Mouse (Mus musculus): Measurements from ENCODE around the gene Dtnb. TPM values are rescaled to one million over a fixed set of nuclear protein-coding genes. Genes with fewer than 3 reads are reported as not detected.

Dtnb gene
- total RNA-seq, 2 experiments from 2014 or later: 38.2 to 41.8 TPM

DNA sequence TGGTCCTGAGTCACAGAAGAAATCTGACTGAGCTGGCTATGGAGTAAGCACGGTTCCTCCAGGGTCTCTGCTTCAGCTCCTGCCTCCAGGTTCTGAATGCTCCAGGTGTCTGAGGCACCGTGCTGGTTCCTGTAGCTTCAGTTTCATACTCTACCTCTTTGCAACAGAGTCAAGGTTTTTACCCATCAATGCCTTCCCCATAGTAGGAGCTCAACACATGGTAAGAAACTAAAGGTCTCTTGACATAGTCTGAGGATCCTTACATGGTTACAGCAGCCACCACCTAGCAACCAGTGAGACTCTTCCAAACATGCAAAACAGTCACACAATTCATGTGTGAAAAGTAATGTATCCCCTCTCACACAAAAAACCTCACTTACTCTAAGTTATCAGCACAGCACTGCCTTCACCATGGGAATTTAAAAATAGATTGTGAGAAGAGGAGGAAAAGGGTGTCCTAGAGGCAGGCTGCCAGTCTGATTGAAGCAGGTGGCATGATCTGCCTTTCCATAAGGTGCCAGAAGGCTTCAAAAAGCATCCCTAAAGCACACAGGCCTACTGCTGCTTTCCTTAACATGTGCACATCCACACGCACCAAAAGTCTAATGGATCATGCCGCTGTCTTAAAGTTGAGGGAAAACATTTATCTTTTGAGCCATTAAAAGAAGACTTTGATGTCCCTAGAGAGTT is 1.3 kb upstream of the Dtnb start:
- no peak for DNase-seq (ENCODE audit: low spot score in 2 of 2)

DNA sequence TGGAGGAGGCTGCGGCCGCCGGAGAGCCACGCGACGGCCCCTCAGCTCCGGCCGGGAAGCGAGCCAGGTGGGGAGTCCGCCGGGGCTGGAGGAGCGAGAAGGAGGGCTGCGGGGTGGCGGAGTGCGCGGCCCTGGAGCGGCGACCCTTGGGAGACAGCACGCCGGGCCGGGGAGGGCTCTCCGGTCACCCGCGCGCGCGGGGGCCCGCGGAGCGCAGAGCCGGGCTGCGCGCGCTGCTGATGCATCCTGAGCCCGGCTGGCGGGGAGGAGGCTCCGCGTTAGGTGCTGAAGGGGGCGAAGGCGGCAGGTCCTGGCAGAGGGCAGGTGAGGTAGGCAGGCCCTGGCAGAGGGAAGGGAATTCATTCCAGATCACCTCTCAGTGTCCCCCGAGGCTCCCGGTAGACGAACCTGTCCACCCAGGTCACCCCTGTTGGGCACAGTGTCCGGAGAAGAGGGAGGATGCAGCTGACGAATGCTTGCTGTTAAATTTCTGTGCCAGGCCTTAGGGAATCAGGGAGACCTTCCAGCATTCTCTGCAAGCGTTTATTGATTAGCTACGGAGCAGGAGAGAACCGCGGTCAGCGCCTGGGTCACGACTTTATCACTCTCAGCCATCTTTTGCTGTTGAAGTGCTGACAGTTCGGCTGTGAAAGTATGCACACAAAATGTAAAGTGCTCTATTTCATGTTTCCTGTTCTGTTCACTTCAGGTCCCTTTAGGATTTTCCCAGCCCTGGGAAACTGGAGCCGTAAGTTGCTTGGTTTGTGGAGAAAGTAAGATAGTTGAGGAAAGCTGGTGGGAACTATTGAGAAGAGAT is 608 bp downstream of the Dtnb start:
- peak; percentile 28 to 40 for DNase-seq (ENCODE audit: low spot score in 2 of 2)

DNA sequence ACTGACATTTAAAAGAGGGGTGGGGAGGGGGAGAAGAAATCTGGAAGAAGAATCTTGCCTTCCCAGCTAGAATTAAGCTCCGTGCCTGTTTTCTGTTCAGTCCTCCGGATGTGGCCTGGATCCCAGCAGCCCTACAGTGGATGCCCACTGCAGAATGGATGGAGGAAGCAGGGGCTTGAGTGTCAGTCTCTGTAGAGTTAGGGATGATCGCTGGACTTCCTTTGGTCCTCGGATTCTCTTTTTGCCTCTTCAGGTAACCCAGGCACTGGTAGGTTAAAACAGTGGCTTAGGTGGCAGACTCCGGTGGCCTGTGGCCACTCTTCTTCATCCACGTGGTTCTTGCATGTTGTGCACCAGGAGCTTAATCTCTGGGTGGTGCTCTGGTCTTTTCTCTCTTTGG is 1.2 kb downstream of the Dtnb start:
- no peak for DNase-seq (ENCODE audit: low spot score in 2 of 2)

- no peak for DNase-seq (ENCODE audit: low spot score in 2 of 2)
Measured at GRCm38 (mm10) chr12:3574670-3575069, 2.5 kb downstream of the Dtnb start.

GRCm38 (mm10) chr12:3579958-3580530 is 7.9 kb downstream of the Dtnb start:
- no peak for DNase-seq (ENCODE audit: low spot score in 2 of 2)

GRCm38 (mm10) chr12:3582604-3583003 is 10.4 kb downstream of the Dtnb start:
- no peak for DNase-seq (ENCODE audit: low spot score in 2 of 2)

GRCm38 (mm10) chr12:3585525-3585924 is 13.3 kb downstream of the Dtnb start:
- no peak for DNase-seq (ENCODE audit: low spot score in 2 of 2)

DNA sequence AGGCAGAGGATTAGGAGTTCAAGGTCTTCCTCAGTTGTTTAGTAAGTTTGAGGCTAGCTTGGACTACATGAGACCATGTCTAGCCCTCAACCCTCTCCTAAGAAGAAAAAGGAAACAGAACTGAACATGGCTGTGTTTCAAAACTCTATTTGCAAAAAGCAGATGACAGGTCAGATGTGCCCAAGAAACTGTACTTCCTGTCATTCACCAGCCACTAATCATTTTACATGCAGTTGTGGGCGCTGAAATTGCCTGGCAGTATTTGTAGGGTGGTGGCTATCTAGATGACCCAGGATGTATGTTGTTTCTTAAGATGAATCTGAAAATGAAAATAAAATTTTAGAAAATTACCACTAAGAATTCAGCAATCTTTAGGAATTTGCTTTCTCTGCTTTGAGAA is 14.8 kb downstream of the Dtnb start:
- DNase-seq (ENCODE audit: low spot score in 2 of 2): no peak

GRCm38 (mm10) chr12:3590039-3590438 is 17.9 kb downstream of the Dtnb start:
- DNase-seq (ENCODE audit: low spot score in 2 of 2): no peak

GRCm38 (mm10) chr12:3591595-3591994 is 19.4 kb downstream of the Dtnb start:
- no peak for DNase-seq (ENCODE audit: low spot score in 2 of 2)

DNA sequence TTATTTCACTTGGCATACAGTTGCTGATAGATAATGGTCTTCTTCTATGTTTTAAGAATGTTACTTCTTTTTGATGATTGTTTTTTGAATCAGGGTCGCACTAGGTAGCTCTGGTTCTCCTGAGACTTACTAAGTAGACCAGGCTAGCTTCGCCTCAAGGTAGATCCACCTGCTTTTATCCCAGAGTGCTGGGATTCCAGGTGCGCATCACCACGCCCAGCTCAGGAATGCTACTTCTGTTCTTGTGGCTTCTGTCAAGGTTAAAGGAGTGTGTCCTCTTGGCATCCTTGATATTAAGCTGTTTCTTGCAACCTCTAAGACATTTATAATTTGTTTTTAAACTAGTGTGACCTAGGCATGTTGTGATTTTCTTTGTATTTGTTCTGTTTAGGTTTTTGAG is 30.6 kb downstream of the Dtnb start:
- no peak for DNase-seq (ENCODE audit: low spot score in 2 of 2)

GRCm38 (mm10) chr12:3606202-3606601 is 34.0 kb downstream of the Dtnb start:
- no peak for DNase-seq (ENCODE audit: low spot score in 2 of 2)

GRCm38 (mm10) chr12:3609747-3610146 is 37.6 kb downstream of the Dtnb start:
- no peak for DNase-seq (ENCODE audit: low spot score in 2 of 2)

DNA sequence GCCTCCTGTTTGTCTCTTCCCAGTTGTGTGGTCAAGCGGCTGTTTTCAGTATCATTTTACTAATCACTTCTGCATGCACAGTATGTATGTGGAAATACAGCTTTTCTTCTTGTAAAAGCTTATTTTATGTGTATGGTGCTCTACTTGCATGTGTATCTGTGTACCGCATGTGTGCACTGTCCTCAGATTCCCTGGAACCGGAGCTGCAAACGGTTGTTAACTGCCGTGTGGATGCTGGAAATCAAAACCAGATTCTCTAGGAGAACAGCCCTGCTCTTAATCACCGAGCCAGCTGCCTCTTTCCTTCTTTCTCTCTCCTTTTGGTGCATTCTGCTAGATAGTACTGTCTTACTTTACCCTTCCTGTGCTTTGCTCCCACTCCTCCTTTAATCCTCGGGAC is 39.7 kb downstream of the Dtnb start:
- DNase-seq (ENCODE audit: low spot score in 2 of 2): no peak

DNA sequence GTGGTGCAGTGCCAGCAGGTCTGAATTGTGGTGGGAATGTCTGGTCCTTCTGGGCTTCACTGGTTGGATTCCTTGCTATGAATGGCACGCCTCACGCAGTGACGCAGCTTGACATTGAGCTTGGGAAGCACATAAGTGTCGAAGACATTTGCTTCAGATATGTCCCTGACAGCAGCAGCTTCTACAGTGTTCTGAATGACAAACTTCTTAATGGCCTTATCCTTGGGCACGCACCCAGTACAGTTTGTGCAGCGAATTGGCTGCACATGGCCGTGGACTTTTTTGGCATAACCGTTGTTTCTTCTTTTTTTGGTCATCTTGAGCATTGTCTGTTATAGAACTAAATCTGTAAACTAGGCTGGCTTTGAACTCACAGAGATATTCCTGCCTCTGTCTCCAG is 42.9 kb downstream of the Dtnb start:
- DNase-seq (ENCODE audit: low spot score in 2 of 2): peak in 1 of 2 experiments; percentile 8

DNA sequence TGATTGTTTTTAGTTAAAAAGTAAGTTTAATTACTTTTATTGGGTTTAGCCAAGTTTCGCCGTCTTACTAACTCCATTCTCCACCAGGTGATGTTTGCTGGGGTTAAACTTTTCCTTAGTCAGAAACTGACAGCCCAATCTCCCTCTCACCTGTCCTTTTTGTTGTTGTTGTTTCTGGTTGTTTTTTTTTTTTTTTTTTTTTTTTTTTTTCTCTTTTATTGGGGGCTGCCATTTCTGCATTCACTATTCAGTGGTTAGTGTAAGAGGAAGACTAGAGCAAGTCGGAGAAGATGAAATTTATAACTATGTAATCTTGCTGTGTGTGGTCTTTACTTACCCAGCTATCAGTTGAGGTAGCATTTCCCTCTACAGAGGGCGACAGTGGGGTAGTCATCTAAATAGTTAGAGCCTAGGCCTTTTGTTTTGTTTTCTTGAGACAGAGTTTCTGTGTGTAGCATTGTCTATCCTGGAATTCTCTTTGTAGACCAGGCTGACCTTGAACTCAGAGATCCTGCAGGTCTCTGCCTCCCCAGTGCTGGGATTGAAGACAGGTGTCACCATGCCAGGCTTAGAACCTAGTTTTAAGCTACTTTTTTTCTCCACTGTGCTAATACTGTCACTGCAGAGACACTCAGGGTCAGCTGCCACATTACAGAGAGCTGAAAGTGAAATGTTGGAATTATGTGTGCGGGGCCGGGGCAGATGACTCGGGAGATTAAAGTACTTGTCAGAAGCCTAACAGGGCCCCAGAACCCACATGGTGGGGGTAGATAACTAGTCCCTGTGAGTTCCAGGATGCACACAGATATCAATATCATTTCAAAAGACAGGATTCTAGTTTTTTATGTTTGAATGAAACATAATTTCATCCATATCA is 46.2 kb downstream of the Dtnb start:
- DNase-seq (ENCODE audit: low spot score in 2 of 2): no peak

DNA sequence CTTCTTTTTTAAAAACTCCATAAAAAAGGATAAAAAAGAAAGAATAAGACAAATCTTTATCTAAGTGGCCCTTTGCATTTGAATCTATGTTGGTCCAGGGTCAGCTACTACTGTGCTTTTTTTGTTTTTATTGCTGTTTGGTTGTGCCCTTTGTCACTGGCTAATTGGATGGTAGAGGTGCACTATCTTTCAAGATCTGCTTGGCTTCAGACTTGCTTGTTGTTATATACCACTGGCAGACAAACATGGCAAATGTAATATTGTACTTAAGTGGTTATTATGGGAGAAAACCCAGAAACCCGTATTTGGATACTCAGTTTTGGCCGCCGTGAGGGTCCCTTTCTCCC is 46.8 kb downstream of the Dtnb start:
- no peak for DNase-seq (ENCODE audit: low spot score in 2 of 2)

GRCm38 (mm10) chr12:3626880-3627279 is 54.7 kb downstream of the Dtnb start:
- DNase-seq (ENCODE audit: low spot score in 2 of 2): no peak

DNA sequence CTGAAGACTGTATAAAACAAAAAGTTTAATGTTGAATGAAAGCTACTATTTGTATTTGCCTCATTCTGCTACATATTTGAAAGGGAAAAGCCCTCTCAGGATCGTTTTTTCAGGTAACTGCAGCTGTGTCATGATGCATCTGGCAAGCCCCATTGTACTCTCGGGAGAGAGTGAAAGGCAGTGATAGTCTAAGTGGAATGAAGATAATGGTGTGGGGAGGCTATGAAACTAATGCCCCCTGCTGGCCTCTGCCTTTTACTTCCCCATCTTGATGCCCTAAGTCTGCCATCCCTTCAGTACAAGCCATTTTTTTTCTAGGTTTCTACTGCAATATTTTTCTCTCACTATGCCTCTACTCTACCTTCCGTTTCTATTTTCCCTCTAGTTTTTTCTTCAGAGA is 69.8 kb downstream of the Dtnb start:
- DNase-seq (ENCODE audit: low spot score in 2 of 2): no peak

DNA sequence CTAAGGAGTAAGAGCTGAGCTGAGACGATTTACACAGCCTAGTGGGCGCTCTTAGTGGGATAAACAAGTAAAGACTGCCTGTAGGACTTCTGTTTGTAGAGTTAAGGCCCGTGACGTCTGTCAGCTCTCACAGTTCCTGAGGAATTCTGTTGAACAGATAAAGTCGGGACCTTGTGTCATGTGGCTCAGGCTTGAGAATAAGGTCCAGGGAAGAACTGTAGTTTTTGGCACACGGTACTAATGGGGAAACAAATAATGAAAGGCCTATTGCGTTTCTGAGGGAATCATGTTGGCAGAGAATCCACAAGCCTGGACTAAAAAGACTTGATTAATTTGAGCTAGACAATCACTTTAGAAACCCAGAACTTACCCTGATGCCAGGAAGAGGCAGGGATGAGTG is 84.6 kb downstream of the Dtnb start:
- DNase-seq (ENCODE audit: low spot score in 2 of 2): no peak

GRCm38 (mm10) chr12:3657234-3657633 is 85.1 kb downstream of the Dtnb start:
- no peak for DNase-seq (ENCODE audit: low spot score in 2 of 2)

DNA sequence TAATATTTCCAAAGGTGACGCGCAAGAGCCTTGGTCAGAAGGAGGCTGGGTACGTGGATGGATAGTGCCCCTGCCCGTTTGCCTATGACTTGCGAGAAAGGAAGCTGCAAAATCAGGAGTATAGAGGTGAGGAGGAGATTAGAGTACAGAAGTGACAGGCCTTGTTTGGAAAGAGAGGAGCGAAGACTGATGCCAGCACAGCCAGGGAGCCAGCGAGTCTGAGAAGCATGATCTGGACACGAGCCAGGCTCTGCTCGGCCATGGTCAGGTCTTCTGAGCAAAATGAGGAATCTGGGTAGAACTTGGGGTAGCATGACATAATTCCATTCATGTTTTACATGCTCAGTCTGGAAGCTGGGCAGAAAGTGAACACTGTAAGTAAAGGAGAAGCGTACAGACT is 85.6 kb downstream of the Dtnb start:
- no peak for DNase-seq (ENCODE audit: low spot score in 2 of 2)

Data from adrenal gland, postnatal 4 days (tissue).